Mouse (Mus musculus) v-Abl transformed pro-B cells (cell line): ENCODE data around the gene Sh3bp4.

Experiments
- in situ Hi-C, 2 experiments: fragments of 400-800 bp; cut with MboI; formaldehyde crosslinking; loops; one replicate each; pipeline ENCODE4 v1.15.1; 2025; ENCODE audit not compliant: unreplicated experiment in 2 of 2

Sh3bp4 gene

GRCm38 (mm10) chr1:89122376-89122775, 52.2 kb downstream of the Sh3bp4 start:
- in situ Hi-C loops: no loop called here

DNA sequence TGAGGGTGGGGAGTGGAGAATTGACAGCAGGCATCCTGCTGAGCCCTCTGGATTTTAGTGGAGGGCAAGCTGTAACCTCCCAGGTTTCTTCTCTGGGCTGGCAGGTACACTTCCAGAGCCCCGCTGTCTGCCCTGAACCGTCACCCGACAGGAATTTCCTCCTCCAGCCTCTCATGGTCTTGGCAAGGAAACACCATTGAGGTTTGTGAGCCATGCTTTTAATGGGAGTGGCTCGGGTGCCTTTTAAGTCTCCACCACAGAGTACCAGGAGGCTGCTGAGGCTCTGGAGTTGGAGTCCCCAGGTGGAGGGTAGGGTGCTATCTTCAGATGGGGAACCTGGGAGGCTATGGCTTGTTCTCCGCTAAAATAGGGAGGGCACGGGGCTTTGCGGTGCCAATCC, 53.9 kb downstream of the Sh3bp4 start:
- in situ Hi-C loops: no loop called here

- in situ Hi-C loops: no loop called here
Observed at GRCm38 (mm10) chr1:89127163-89127562, 56.9 kb downstream of the Sh3bp4 start.

GRCm38 (mm10) chr1:89130429-89130828, 60.2 kb downstream of the Sh3bp4 start:
- in situ Hi-C loops: no loop called here

- in situ Hi-C loops: no loop called here
Observed at GRCm38 (mm10) chr1:89131018-89131540, 60.9 kb downstream of the Sh3bp4 start.

GRCm38 (mm10) chr1:89131707-89132106, 61.5 kb downstream of the Sh3bp4 start:
- in situ Hi-C loops: no loop called here

- in situ Hi-C loops: no loop called here
Observed at GRCm38 (mm10) chr1:89133266-89133665, 63.1 kb downstream of the Sh3bp4 start.

GRCm38 (mm10) chr1:89133717-89134116, 63.5 kb downstream of the Sh3bp4 start:
- in situ Hi-C loops: no loop called here

DNA sequence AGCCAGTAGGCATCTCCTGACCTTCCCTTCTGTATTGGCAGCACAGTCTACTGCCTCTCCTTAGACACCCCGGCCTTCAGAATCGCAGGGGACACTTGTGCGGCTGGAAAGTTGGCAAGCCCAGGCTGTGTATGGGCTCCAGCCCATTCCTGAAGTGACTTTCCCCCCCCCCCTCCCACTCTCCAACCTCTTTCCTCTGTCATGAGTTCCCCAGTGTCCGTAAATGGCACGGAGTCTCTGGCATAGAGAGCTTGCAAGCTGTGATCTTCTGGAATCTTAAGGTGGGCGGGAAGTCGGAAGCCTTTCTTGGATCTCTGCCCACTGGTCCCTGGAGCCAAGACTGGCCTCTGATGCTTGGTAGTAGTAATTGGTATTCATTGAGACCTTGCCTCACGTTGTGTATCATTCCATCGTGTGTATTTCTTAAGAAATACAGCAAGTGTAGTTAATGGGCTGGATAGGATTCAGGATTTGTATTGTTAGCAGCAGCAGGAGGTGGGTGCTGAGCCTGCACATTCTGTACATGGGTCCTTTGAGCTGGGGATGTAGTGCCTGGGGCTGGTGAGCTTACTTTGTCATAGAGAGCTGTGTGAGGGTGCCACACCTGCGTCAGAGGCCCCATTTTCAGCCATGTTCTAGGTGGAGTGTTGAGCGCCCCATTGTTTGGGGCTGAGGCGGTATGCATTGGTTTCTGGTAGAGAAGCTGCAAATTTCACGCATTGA, 66.0 kb downstream of the Sh3bp4 start:
- in situ Hi-C loops: no loop called here

GRCm38 (mm10) chr1:89137086-89137816, 67.0 kb downstream of the Sh3bp4 start:
- in situ Hi-C loops: no loop called here

DNA sequence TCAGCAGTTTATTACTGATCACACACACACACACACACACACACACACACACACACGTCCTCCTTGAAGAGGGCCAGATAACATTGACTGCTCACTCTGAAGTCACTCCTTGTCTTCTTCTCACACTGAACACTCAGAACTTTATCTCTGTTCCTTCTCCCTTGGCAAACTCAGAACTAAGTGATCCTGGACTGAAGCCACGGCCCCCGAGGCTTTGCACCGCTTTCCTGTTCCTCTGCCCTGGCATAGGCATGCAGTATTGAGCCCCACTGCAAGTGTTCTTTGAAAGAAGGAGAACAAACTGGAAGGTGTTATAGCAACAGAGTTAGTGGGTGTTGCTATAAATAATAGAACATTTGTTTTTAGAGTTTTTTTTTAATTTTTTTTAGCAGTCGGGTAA, 68.1 kb downstream of the Sh3bp4 start:
- in situ Hi-C loops: no loop called here

GRCm38 (mm10) chr1:89140113-89140512, 69.9 kb downstream of the Sh3bp4 start:
- in situ Hi-C loops: no loop called here

DNA sequence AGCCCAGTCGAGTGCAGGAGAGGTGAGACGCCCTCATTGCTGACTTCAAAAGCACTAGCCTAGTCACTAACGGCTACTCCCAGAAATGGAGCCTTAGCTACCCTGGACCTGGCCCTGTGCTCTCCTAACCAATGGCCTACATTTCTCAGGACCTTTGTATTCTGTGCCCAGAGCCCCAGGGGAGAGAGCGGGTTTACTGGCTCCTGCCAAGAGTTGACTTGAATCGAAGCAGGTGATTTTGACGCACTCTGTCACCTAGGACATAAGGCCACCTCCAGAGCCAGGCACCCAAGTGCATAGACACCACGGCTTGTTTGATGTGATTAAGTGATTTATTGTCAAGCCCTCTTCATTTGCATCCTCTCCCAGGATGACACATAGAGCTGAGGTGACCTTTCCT, 80.9 kb downstream of the Sh3bp4 start:
- in situ Hi-C loops: no loop called here

GRCm38 (mm10) chr1:89152576-89152975, 82.4 kb downstream of the Sh3bp4 start:
- in situ Hi-C loops: no loop called here

- in situ Hi-C loops: no loop called here
Observed at GRCm38 (mm10) chr1:89153203-89153602, 83.0 kb downstream of the Sh3bp4 start.

DNA sequence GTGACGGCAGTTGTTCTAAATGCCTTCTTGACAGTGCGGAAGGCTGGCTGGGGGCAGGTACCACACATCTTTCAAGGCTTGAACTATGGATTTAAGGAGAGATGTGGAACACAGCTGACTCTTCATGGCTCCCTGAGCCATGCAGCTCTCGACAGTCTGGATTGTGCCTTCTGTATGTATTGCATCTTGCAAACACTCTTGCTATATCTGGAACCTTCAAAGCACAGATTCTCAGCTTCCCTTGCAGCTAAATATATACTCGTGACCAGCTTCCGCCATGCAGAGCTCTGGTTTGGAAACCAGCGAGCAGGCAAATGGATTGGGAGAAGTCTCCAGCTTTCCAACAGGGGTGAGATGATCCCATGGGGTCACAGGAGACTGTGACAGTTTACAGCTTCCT, 93.3 kb downstream of the Sh3bp4 start:
- in situ Hi-C loops: no loop called here

DNA sequence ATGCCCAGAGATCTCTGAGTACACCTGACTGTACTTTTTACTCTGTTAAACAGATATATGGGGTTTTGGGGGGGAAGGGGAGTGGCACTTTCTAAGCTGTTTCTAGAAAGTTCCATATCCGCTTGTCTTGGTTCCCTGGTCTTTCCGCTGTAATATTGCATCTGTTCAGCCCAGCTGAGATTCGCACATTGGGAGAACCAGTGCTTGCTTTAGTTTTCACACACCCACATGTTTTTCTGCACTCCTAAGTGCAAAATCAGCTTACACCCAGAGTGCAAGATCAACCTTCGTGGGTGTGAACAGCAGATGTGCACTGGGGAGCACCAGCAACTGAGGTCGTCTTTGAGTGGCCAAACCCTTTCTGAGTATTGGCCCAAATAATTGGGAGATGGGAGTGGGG, 94.1 kb downstream of the Sh3bp4 start:
- in situ Hi-C loops: no loop called here

- in situ Hi-C loops: no loop called here
Observed at GRCm38 (mm10) chr1:89164685-89165084, 94.5 kb downstream of the Sh3bp4 start.

DNA sequence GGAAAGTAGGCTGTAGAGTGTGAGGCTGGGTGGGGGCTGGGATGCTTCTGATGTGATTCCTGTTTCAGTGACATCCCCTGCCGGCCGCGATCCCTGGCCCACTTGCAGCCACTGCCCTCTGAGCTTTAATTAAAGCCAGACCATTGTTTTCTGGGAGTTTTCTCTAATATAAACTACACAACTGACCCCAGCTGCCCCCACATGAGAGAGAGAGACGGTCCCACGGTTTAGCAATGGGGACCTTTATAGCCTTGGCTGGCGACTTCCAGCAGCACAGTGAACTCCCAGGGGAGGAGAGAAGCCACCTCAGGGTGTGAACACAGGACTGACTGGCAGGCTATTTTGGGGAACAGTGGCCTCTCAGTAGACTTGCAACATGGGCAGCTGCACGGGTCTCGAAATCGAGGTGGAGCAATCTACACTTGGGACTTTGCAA, 96.6 kb downstream of the Sh3bp4 start:
- in situ Hi-C loops: no loop called here

GRCm38 (mm10) chr1:89171275-89171767, 101.1 kb downstream of the Sh3bp4 start:
- in situ Hi-C loops: no loop called here

DNA sequence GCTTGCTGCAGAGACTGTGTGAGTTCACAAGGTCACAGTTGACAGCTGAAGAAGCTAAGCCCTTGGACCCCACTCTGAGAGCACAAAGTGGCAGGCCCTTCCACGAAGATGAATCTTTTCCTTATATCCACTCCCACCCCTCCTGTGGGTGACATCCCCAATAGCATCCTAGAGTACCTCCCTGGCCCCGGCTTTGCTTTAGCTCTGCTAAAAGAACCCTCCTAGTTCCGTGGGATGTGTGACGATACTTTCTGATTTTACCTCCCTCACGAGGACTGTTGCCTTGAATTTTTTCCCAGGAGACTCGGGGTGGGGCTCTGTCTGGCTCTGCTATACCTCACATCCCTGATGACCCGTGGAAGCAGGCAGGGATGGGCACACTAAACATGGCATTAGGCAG, 104.4 kb downstream of the Sh3bp4 start:
- in situ Hi-C loops: no loop called here

- in situ Hi-C loops: no loop called here
Observed at GRCm38 (mm10) chr1:89175355-89175754, 105.1 kb downstream of the Sh3bp4 start.
